Mouse (Mus musculus) heart, embryonic 12.5 days (tissue): Measurements from ENCODE around the gene Lif. TPM values are rescaled to one million over a fixed set of nuclear protein-coding genes. Genes with fewer than 3 reads are reported as not detected.

Source experiments
- ATAC-seq: fragments of 200-750 bp; cut with Nextera tagmentation; 2 replicates; pipeline ENCODE4 v1.8.0; 2017; ENCODE audit warnings: moderate TSS enrichment, moderate library complexity; ENCODE audit not compliant: insufficient number of reproducible peaks, low FRiP score
- H3K27ac ChIP-seq: fragments of 300-500 bp; sonication (generic); 2 replicates; pipeline ENCODE4 v1.5.1; 2016; ENCODE audit warnings: mild to moderate bottlenecking, moderate library complexity; ENCODE audit not compliant: poor library complexity, severe bottlenecking
- H3K27me3 ChIP-seq: fragments of 300-500 bp; sonication (generic); replicated peaks from 2 replicates; pipeline ENCODE4 v1.6.1; 2016; ENCODE audit warnings: mild to moderate bottlenecking, moderate library complexity
- H3K36me3 ChIP-seq: fragments of 300-500 bp; sonication (generic); 2 replicates; pipeline ENCODE4 v1.6.1; 2016; ENCODE audit warnings: mild to moderate bottlenecking, moderate library complexity
- H3K4me1 ChIP-seq: fragments of 300-500 bp; sonication (generic); replicated peaks from 2 replicates; pipeline ENCODE4 v1.6.1; 2016; ENCODE audit warnings: mild to moderate bottlenecking
- H3K4me2 ChIP-seq: fragments of 300-500 bp; sonication (generic); 2 replicates; pipeline ENCODE4 v1.6.1; 2016; ENCODE audit warnings: mild to moderate bottlenecking, moderate library complexity
- H3K4me3 ChIP-seq: fragments of 300-500 bp; sonication (generic); 2 replicates; pipeline ENCODE4 v1.5.1; 2016; ENCODE audit warnings: mild to moderate bottlenecking
- H3K9ac ChIP-seq: fragments of 300-500 bp; sonication (generic); 2 replicates; pipeline ENCODE4 v1.6.1; 2016; ENCODE audit warnings: mild to moderate bottlenecking, moderate library complexity
- H3K9me3 ChIP-seq: fragments of 300-500 bp; sonication (generic); replicated peaks from 2 replicates; pipeline ENCODE4 v1.6.1; 2016; ENCODE audit warnings: mild to moderate bottlenecking, moderate library complexity
- WGBS: fragments of 180-500 bp; shearing (Covaris S2); methylation state at CpG from one replicate; pipeline ENCODE4 v1.1.7; 2016; 5-methylcytosine and 5-hydroxymethylcytosine counted together
- polyA plus RNA-seq: library from polyadenylated mRNA; unstranded; fragments of >200 nt; fragmentation: Nextera tagmentation; extraction: Ambion mirVana; gene quantifications from 2 replicates; pipeline ENCODE4 v1.2.1, GENCODE M21; 2016

Lif gene
- polyA plus RNA-seq, 1 experiment from 2014 or later: 0.63 TPM

DNA sequence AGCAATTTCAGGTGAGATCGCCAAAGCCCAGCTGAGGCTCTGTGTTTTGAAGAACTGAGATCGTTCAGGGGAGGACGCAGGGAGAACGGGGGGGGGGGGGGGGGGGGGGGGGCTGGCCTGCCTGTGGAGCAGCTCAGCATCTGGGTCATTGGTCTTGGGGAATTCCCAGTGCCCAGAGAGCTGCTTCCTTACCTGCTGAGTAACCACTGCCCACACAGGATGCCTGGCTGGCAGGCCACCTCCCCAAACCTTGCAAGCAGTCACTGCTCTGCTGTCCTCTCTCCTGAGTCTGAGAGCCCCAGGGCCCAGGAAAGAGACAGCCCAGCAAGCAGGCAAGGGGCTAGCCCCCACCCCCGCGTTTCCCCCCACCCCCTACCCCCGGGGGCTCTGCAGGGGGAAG lies 5.5 kb downstream of the Lif start:
- Histone ChIP-seq H3K27ac (no peak overlapping the region), H3K36me3 (no peaks in the 10 kb centered on the region), H3K4me2 (no peak overlapping the region; the same call in 1 of the 2 replicates), H3K4me1 (peaks cover 56% of the 10 kb centered on the region), H3K9ac (peak overlapping the region; percentile 22; the same call in 1 of the 2 replicates), H3K4me3 (no peak overlapping the region), H3K9me3 (no peaks in the 10 kb centered on the region), H3K27me3 (peaks cover 45% of the 10 kb centered on the region)
- 16% methylated on average over 7 of the region's 7 CpGs for WGBS
- no peak for ATAC-seq

DNA sequence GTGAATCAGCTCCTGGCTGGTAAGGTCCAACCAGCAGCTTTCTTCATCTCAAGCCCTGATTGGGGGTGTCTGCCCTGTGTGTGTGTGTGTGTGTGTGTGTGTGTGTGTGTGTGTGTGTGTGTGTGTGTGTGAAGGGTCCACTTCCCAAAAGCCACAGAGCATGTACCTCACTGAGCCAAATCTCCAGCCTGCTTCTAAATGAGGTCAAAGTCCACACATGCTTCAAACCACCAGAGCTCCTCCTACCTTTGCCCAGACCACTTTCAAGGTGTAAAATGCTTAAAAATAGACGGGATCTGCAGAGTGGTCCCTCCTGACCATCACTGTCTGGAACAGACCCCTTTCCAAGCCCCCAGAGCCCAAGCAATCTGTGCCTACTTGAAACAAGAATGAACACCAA lies 5.9 kb downstream of the Lif start:
- no peaks in the 10 kb centered on the region for H3K9me3 ChIP-seq
- H3K4me3 ChIP-seq: no peak overlapping the region
- no peak overlapping the region for H3K27ac ChIP-seq
- H3K4me2 ChIP-seq: no peak overlapping the region
- WGBS: 23% methylated on average over 1 of the region's 1 CpGs
- H3K9ac ChIP-seq: no peak overlapping the region; the same call in 1 of the 2 replicates
- no peaks in the 10 kb centered on the region for H3K36me3 ChIP-seq
- H3K4me1 ChIP-seq: peaks cover 56% of the 10 kb centered on the region
- no peak for ATAC-seq
- H3K27me3 ChIP-seq: peaks cover 50% of the 10 kb centered on the region

DNA sequence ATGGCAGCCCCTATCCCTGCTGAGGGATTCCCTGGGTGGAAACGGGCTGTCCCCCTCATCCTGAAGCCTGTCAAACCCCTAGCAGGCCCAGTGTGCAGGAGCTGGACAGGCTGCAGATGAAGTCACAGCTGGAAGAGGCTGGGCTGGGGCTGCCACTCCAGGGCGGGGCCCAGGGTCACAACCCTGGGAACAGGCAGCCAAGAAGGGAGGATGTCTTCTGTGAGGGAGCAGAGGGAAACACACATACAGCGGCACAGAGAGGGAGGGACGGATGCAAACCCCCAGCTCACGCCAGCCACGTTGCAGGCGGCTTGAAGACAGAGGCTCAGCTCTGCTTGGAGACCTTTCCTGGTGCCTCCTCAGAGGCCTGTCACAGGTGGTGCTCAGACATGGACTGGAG lies 6.7 kb downstream of the Lif start:
- H3K9me3 ChIP-seq: no peaks in the 10 kb centered on the region
- peaks cover 56% of the 10 kb centered on the region for H3K4me1 ChIP-seq
- no peak overlapping the region for H3K27ac ChIP-seq

DNA sequence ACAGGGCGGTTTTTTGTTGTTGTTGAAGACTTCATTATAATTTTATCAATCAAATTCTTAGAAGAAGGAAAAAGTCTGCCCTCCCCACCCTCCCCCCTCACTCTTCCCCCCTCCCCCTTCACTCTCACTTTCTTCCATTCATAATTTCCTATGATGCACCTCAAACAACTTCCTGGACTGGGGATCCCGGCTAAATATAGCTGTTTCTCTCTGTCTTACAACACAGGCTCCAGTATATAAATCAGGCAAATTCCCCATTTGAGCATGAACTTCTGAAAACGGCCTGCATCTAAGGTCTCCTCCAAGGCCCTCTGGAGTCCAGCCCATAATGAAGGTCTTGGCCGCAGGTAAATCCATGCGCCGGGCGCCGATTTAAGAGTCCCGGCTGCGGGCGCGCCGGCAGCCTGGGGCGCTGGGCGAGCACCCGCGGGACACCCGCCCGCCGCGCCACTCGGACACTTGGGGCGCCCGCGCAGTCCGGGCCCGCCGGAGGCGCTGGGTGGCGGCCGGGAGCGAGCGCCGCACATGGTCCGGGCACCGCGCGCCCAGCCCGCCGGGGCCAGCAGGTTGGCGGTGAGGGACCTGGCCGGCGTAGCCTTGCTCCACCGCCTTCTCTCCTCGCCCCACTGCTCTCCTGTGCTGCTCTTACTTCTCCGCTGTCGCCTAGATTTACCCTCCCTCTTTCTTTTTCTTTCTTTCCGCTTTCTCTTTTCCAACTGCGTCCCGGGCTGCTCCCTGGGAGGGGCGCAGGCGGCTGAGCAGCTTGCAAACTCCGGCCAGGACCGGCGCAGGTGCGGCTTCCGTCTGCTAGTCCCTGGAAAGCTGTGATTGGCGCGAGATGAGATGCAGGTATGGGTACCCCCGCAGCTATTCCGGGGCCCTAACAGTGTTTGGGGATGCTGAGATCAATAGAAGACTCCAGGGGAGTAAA lies 9.2 kb downstream of the Lif start:
- H3K9ac ChIP-seq: peak overlapping the region; percentile 59
- 1% methylated on average over 61 of the region's 61 CpGs for whole genome bisulfite sequencing
- peaks cover 75% of the 10 kb centered on the region for H3K27me3 ChIP-seq
- H3K36me3 ChIP-seq: no peaks in the 10 kb centered on the region
- no peak overlapping the region for H3K27ac ChIP-seq
- ATAC-seq: no peak
- peaks cover 46% of the 10 kb centered on the region for H3K4me1 ChIP-seq
- no peaks in the 10 kb centered on the region for H3K9me3 ChIP-seq
- H3K4me3 ChIP-seq: peak overlapping the region; percentile 66
- H3K4me2 ChIP-seq: peak overlapping the region; percentile 86

More for the DNA sequence above, 6.7 kb downstream of the Lif start:
- Histone ChIP-seq H3K9ac (no peak overlapping the region), H3K4me2 (no peak overlapping the region), H3K4me3 (no peak overlapping the region), H3K36me3 (no peaks in the 10 kb centered on the region), H3K27me3 (peaks cover 57% of the 10 kb centered on the region)
- WGBS: 61% methylated on average over 7 of the region's 7 CpGs
- ATAC-seq: no peak

DNA sequence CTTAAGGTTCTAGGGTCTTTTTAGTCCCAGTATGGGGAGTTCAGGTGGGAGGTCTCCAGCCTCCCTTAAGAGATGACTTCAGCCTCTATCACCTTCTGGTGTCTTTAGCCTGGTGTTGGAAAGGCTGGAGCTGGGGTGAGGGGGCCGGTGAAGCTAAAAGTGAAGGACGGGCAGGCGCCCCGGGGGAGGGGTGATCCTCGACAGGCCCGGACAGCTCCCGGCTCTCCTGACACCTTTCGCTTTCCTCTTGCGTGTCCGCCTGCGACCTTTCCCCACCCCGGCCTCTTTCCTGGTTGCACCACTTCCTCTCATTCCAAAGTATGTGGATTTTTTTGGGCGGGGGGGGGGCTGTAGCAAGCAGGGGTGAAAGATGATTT lies 9.8 kb downstream of the Lif start:
- H3K4me3 ChIP-seq: peak overlapping the region; percentile 66
- H3K9ac ChIP-seq: peak overlapping the region; percentile 59; the same call in 1 of the 2 replicates
- H3K4me1 ChIP-seq: peaks cover 45% of the 10 kb centered on the region
- peaks cover 77% of the 10 kb centered on the region for H3K27me3 ChIP-seq
- WGBS: 2% methylated on average over 13 of the region's 13 CpGs
- H3K27ac ChIP-seq: no peak overlapping the region
- no peak for ATAC-seq
- H3K4me2 ChIP-seq: peak overlapping the region; percentile 86
- no peaks in the 10 kb centered on the region for H3K36me3 ChIP-seq
- no peaks in the 10 kb centered on the region for H3K9me3 ChIP-seq

DNA sequence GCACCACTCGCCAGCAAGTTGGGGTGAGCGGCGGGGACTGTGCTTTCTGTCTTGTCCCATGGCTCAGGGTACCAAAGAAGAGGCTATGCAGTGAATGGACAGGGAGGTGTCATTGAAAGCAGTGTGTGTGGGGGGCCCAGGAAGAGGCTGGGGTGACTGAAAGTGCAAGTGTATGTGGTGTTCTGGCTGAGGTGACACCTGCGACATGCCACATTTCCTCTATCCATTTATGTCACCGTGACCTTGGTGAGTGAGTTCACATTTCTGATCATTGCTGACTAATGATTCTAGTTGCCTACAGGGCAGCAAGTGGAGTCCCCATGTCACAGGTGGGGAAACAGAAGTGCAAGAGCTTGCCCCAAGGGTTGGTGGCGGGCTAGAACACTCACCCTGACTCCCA lies 11.1 kb downstream of the Lif start:
- Histone ChIP-seq H3K9ac (no peak overlapping the region), H3K4me3 (no peak overlapping the region), H3K4me2 (no peak overlapping the region), H3K4me1 (peaks cover 31% of the 10 kb centered on the region), H3K36me3 (no peaks in the 10 kb centered on the region), H3K27me3 (peaks cover 81% of the 10 kb centered on the region), H3K9me3 (no peaks in the 10 kb centered on the region), H3K27ac (no peak overlapping the region)
- no peak for ATAC-seq
- 75% methylated on average over 6 of the region's 6 CpGs for WGBS

DNA sequence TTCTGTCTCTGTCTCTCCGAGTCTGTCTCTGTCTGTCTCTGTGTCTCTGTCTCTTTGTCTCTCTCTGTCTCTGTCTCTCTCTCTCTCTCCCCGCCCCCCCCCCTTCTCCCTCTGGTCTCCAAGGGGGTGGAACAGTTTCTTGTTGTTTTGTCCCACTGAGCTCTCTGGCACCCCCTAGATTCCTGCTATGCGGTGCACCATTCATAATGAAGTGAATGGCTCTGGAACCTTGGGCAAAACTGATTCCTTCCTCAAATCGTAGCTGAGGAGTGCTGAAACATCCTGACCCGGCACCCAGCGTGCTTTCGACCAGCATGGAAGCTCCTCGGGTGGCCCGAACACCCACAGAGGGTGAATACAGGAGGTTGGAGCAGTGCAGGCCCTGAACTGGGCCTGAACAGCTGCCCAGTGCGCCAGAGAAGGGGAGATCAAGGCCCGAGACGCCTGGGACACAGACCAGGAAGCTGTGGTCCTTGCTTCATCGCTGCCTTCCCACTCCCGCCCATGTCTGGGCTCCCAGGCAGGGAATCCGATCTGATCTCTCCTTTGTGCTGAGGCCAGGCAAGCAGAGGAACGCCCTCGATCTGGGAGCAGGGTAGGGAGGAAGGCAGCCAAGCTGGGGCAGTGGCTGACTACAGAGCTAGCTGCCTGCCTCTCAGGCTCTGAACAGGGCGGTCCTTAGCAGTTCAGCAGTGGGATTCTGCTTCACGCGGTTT lies 13.5 kb downstream of the Lif start:
- WGBS: 32% methylated on average over 20 of the region's 20 CpGs
- Histone ChIP-seq H3K4me1 (peaks cover 18% of the 10 kb centered on the region), H3K9ac (no peak overlapping the region), H3K27ac (no peak overlapping the region), H3K36me3 (no peaks in the 10 kb centered on the region), H3K4me2 (no peak overlapping the region), H3K27me3 (peaks cover 69% of the 10 kb centered on the region), H3K4me3 (no peak overlapping the region), H3K9me3 (no peaks in the 10 kb centered on the region)
- ATAC-seq: peak; percentile 34; the same call in 1 of the 2 replicates

DNA sequence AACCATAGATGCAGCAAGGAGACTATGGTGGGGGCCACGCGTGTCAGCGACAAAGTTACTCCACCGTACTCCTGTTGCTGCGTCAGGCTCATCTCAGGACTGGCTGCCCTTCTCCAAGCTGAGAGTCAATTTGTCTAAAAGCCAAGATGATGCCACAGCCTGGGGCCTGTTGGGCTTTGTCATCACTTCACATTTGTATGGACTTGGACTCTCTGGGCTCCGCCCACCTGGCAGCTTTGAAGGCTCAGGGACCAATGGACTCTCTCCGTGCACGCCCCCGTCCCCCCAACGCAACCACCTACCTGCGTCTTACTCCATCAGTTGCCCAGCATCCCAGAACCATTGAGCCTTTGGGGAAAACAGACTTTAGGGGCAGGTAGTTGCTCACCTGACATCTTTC lies 14.2 kb downstream of the Lif start:
- ATAC-seq: no peak
- Histone ChIP-seq H3K4me1 (peaks cover 24% of the 10 kb centered on the region), H3K9ac (no peak overlapping the region), H3K4me2 (no peak overlapping the region), H3K9me3 (no peaks in the 10 kb centered on the region), H3K27me3 (peaks cover 63% of the 10 kb centered on the region), H3K27ac (no peak overlapping the region), H3K4me3 (no peak overlapping the region), H3K36me3 (no peaks in the 10 kb centered on the region)
- 69% methylated on average over 11 of the region's 11 CpGs for WGBS

DNA sequence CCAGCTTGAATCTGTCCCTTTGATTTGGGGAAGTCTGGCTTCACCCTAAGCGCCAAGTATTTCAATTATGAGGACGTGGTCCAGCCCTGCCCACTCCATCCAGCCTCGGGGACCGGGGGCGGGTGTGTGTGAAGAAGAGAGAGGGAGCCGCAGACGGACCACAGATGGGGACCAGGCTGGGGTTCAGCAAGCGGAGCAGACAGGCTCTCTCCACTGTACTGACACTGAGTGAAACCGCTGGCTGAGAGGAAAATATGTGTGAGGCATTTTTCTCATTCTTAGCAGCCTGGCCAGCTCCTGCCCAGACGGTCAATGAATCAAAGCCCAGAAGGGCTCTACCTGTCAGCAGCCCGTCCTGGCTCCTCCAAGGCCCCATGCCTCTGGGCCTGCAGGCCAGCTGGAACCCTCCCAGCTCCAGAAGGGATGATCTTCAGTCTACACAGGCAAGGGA lies 19.1 kb downstream of the Lif start:
- no peak overlapping the region for H3K4me3 ChIP-seq
- no peak overlapping the region for H3K27ac ChIP-seq
- H3K27me3 ChIP-seq: peaks cover 16% of the 10 kb centered on the region; the same call in 1 of the 2 replicates
- WGBS: 33% methylated on average over 11 of the region's 11 CpGs
- no peaks in the 10 kb centered on the region for H3K9me3 ChIP-seq
- no peak overlapping the region for H3K9ac ChIP-seq
- peaks cover 21% of the 10 kb centered on the region for H3K4me1 ChIP-seq
- H3K4me2 ChIP-seq: peak overlapping the region; percentile 27
- H3K36me3 ChIP-seq: no peaks in the 10 kb centered on the region
- no peak for ATAC-seq

DNA sequence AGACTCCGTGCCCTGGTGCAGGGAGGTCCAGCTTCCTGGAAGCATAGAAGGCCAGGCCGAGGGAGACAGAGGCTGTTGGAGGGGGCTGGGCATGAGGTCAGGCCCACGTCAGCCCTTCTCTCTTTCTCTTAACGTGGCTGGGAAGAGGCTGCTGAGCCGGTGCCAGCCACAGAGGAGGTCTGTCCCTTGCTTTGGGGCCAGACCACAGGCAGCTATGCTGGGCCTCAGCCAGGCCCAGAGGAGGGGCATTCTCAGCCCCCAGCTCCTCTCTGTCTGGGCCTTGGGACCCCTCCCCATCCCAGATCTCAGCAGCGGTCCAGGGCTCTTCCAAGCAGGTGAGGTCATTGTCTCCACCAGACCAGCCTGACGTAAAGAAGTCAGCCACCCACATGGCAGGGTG lies 22.6 kb downstream of the Lif start:
- Histone ChIP-seq H3K9me3 (no peaks in the 10 kb centered on the region), H3K27me3 (peaks cover 6% of the 10 kb centered on the region; the same call in 1 of the 2 replicates), H3K4me3 (no peak overlapping the region), H3K9ac (no peak overlapping the region), H3K27ac (no peak overlapping the region), H3K4me2 (no peak overlapping the region), H3K4me1 (peaks cover 24% of the 10 kb centered on the region), H3K36me3 (no peaks in the 10 kb centered on the region)
- WGBS: 56% methylated on average over 7 of the region's 7 CpGs
- ATAC-seq: no peak

DNA sequence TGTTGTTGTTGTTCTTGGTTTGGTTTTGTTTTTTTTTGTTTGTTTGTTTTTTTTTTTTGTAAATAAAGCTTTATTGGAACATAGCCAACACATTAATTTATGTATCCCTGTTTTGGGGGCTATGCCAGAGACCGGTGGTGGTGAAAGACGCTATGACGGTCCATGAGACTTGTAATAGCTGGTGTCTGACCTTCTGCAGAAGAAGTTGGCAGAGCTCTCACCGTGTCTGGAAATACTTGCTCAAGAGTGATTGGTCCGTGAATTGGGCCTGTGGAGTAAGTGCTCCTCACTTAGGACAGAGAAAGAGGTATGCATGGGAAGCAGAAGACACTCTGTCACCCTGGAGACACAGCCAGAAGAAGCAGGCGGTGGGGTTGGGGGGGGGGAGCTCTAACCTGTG lies 24.5 kb downstream of the Lif start:
- no peak for ATAC-seq
- H3K36me3 ChIP-seq: no peaks in the 10 kb centered on the region
- 80% methylated on average over 6 of the region's 6 CpGs for WGBS

More for the DNA sequence above, 24.5 kb downstream of the Lif start:
- Histone ChIP-seq H3K27ac (no peak overlapping the region), H3K4me2 (no peak overlapping the region), H3K4me3 (no peak overlapping the region), H3K4me1 (peaks cover 19% of the 10 kb centered on the region), H3K27me3 (no peaks in the 10 kb centered on the region), H3K9ac (no peak overlapping the region), H3K9me3 (no peaks in the 10 kb centered on the region)
